Mouse (Mus musculus) telencephalon, adult 2 months (tissue): Measurements from ENCODE around the gene Tspo.

Experiments used
- DNase-seq: peaks from one replicate; pipeline ENCODE4 v3.0.0-alpha.2; 2011; ENCODE audit warnings: low read depth, low spot score

Gene Tspo

DNA sequence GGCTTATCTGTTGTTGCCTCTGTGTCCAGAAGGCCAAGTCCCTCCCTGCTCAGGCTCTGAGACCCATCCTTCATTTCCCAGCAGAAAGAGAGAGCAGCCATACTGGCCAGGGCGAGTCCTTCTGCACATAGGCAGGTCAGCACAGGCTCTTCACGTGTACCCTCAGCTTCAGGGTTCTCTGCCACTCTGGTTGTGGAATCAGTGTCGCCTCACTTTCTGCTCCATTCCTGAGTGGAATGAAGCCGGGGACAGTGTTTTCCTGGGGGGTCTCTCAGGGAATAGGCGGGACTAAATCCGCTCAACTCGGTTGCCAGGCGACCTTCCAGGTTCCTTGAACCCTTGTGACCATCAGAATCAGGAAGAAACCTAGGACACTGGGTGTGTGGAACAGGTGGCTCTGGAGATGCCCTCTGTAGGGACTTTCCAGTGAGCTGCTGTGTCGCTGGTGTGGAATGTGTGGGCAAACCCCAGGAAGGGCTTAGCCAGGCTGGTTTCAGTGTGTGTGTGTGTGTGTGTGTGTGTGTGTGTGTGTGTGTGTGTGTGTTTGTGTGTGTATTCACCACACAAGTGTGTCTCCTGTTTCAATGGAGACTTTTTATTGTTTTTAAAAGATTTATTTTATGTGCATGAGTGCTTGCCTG is 21.6 kb upstream of the Tspo start:
- no peak for DNase-seq

DNA sequence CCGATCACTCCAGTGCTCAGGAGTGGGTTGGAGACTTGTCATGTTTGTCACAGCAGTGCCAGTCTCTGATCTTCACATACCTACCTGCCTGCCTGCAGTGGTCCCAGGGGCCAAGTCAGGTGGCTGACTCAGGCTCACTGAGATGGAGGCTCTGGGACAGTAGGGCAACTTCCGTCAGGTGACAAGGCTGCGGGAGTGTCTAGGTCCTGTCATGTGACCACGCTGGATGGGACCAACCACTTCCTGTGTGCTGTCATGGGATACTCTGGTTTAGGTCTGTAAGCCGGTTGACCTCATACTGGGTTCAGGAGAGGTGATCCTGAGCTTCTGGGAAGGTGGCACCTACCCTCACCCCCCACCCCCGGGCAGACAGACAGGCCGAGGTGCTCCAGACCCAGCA is 17.4 kb upstream of the Tspo start:
- DNase-seq, result no peak

DNA sequence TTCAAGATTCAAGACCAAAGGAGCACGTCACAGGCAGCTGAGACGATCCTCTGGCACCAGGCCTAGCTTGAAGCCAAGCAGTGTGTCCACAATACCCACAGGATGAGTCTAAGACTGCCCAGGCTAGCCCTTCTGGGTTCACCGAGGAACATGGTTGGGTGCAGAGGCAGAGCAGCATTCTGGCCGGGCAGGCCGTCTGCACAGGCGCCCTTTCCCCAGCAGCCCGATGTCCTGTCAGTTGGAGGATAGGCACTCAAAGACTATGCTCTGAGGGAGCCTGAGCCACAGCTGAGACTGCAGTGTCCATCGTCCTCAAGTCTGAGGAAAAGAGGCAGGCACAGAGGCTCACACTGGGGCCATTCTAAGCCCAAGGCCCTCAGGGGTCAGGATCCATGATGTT is 16.2 kb upstream of the Tspo start:
- no peak for DNase-seq

DNA sequence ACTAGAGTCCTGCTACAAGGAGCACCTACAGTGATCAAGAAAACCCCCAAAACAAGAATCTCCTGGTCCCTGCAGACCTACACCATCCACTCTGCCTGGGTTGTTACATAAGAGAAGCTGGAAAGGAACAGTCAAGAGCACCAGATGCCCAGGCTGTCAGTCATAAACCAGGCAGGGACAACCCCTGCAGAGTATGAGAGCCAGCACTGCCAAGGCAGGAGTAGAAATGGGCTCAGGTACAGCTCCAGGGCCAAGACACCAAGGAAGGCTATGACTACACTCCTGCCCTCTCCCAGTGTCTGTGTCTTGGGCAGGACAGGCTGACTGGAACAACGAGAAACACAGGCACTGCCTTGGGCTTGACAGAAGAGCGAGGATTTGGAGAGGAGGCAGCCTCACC is 13.3 kb upstream of the Tspo start:
- no peak for DNase-seq

DNA sequence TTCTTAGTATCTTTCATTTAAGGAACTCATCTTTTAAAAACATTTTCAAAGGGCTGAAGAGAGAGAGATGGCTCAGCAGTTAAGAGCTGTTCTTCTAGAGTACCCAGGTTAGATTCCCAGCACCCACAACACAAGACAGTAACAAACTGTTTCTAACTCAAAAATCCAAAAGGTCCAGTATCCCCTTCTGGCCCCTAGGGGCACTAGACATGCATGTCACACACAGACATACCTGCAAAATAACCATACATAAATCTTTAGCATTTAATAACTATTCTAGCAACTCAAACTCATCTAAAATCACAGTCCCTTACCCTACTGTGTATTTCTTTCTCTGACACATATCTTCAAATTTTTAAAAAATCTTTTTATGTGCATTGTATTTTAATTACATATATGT is 9.6 kb upstream of the Tspo start:
- no peak for DNase-seq

DNA sequence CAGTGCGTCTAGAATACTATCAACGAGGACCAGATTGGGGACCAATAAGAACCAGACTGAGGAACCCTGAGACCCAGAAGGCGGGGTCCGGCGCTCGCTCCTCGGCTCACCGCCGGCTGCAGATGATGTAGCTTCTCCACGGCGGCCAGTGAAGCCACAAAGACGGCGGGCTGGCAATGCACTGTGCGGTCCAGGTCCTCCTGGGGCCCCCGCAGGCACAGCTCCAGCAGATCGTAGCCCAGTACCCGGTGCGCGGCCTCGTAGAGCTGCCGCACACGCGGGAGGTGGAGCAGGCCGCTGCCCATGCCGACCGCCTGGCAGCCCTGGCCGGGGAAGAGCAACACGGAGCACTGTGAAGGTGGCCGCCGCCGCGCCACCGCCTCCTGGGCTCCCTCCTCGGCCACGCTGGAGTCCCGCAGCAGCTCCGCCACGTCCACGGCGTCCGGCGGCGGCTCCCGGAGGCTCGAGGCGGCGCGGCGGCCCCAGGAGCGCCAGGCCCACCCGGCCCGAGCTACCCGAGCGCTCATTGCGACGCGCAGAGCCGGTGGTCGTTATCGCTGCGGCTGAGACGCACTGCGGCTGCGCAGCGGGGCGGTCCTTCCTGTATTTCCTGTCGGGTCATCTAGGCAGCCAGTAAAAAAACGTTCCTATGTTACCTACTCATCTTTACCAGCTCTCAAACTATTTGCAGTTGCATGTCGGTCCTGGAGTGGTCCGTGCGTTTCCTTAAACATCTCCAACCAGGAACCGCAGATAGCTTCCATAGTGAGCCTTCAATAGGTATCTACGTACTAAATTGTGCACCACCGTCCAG is 8.0 kb upstream of the Tspo start:
- DNase-seq, result peak; percentile 73

DNA sequence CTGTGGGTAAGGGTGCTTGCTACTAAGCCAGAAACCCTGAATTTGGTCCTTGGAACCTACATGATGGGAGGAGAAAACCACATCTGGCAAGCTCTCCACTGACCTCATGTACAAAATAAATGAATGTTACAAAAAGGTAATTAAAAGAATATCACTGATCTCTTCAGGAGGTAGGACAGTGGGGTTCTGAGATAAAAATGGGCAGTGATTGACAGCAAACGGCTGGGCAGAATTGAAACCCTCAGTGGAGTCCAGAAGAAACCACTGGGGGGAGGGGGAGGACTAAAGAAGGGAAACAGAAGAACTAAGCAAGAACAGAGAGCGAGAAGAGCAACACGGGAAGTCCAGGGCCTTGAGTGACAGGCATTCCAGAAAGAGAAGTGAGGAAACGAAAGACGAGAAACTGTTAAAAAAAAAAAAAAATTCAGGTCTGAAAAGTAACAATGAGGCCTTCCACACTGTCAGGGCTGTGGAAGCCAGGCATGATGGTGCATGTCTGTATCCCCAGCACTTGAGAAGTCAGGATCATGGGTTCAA is 2.4 kb upstream of the Tspo start:
- no peak for DNase-seq

DNA sequence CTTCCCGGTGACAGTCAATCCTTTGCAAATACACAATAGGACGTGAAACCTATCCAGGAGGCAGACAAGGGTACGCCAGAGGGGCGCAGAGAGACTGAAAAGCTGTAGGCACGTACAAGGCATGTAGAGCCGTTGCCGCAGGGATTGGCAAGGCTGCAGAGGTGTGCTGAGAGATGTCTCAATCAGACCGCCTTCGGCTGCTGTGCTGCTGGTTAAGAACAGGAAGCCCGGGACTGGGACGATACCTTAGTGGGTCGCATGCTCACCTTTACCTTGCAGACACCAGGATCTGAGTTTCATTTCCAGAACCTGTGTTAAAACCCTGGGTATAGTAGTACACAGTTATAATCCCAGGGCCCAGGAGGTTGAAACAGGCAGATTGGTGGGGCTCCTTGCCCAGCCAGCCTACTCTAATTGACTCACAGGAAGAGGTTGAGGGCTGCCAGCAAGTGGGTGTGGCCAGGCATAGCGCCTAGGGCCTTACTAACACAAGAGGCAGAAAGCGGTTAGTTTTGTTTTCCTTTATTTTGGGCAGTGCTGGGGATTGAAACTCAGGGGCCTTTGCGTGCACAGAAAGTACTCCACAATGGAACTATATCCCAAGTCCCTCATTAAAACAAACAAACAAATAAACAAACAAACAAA is 644 bp upstream of the Tspo start:
- DNase-seq, result peak; percentile 27

DNA sequence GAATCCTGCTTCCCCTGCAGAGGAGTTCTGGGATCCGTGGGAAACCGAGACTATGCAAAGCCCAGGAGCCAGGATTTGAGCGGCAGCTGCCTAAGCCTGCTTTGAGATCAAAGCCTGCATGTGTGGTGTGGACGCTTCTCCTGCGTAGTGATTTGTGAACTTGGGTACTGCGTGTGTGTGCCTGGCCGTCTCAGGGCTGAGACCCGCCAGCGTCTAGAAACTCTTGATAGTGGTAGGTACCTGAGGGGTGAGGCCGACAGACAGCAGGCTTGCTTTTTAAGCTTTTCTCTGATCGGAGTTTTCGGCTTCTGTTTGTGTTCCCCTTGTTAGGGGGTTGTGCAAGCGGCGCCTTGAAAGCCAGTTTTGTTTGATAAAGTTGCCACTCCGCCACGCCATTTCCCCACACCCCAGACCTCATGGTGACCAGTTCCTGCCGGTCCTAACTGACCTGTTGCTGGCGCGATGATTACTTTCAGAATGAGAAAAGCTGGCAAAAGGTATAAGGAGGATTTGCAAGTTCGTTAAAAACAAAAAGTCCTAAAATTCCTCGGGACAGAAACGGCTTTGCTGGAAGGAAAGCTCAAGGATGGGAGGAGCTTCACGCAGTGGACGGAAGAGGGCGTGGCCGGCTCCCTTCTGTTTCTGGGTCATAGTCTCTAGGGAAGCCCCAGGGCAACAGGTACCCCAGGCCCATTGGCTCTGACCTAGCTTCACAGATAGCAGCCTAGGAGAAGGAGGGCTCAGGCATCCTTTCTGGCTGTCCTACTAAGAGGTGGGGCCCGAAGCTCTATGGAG is 662 bp downstream of the Tspo start:
- DNase-seq, result no peak

DNA sequence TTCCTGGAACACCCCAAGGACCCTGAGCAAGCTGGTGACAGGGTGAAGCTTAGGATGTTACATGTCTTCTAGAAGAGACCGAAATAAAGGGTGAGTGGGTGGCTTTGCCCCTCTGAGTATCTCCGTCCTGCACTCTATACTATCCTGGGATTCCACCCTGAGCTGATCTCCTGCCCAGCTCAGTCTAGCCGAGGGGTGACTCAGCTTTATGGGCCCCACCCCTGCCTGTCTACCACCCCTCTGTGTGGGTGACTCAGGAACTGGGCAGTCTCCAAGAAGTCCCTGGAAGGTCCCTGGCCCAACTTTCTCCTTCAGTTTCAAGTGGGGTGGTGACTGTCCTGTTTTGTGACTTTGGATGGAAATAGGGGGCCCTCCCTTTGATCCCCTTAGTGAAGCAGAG is 2.0 kb downstream of the Tspo start:
- DNase-seq, result no peak

DNA sequence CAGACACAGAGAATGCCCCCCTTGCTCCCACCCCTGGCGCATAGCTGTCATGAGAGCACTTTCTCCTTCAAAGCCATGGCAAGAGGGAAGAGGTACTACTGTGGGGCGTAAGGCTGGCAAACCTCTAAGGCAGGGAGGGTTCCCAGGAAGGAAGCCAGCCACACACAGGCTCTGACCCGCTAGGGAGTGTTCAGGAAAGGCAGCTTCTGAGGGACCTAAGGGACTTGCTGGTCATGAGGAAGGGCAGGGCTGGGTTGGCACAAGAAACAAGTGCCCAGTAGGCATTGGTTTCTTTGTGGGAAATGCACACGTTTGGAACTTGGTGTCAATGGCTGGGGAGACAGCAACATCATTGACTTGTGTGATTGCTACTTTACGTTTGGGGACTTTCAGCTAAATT is 2.6 kb downstream of the Tspo start:
- DNase-seq, result no peak

DNA sequence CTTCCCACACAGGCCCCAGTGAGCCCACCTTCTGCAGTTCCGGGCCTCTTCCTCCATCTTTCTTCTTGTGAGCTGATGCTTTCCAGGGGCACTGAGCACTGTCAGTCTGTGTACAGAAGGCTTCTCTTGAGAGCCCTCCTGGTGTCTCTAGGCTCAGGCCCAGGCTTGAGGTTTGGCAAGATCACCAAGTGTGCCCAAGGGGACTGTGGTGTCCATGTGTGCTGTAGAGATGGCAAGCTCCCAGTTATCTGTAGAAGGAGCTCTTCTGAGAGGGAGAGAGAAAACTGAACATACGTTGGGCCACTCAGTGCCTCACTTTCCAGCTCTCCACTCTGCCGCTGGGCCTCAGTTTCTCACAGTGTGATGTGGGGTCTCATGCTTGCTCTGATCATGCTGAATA is 4.3 kb downstream of the Tspo start:
- no peak for DNase-seq

DNA sequence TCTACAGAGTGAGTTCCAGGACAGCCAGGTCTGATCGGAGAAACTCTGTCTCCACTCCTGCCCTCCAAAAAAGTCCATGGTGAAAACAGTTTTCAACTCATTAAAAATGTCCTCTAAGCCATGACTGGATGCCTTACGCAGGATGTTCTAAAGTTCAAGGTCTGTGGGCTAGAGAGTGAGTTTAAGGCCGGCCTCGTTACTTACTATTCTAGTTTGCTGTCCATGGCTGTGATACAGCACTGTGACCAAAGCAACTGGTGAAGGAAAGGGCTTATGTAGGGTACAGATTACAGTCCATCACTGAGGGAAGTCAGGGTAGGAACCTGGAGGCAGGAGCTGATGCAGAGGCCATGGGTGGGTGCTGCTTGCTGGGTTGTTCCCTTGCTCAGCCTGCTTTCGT is 5.2 kb downstream of the Tspo start:
- DNase-seq, result no peak

DNA sequence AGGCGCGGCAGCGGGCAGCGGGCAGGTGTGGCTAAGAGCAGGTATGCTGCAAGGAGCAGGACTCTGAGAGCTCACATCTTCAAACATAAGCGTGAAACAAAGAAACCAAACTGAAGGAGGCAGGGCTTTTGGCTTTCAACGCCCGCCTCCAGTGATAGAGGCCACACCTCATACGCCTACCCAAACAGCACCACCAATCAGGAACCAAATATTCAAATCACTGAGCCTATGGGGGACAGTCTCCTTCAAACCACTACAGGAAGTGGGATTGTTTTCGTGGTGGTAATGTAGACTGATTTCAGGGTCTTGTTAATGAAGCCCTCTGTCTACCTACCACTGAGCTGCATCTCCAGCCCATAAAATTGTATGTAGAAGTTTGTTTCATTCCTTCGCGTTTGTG is 6.3 kb downstream of the Tspo start:
- DNase-seq, result no peak

DNA sequence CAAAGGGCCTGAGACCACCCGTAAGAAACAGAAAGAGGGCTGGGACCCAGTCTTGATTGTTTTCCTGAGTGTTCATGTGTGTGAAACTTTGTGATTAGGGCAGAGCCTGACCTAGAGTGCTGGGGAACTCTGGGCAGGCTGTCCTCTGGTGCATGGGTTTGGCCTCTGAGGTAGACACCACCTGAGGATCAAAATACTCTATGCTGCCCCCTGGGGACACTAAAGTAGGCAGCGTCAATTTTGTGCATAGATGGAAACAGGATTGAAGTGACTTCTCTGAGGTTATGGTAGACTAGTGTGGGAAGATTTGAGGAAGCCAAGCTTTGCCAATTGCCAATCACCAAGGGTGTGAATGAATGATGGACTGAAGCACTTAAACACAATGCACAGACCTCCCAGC is 7.2 kb downstream of the Tspo start:
- DNase-seq, result no peak

DNA sequence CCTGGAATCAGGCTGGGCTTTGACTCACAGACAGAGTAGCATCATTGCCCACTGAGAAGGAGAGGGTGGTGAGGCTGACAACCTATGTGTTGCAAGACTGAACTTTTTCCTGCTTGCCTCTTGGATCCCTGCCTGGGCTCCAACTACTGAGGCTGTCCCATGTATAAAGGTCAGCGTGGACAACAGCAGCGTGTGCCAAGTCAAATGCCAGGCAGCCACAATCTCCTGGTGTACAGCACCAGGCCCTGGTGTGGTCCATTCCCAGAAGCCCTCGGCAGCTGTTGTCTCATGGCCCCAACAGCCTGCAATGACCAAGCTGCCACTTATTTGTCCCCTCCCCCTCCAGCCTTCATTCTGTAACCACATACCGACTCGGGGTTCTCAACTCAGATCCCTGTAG is 8.2 kb downstream of the Tspo start:
- no peak for DNase-seq

DNA sequence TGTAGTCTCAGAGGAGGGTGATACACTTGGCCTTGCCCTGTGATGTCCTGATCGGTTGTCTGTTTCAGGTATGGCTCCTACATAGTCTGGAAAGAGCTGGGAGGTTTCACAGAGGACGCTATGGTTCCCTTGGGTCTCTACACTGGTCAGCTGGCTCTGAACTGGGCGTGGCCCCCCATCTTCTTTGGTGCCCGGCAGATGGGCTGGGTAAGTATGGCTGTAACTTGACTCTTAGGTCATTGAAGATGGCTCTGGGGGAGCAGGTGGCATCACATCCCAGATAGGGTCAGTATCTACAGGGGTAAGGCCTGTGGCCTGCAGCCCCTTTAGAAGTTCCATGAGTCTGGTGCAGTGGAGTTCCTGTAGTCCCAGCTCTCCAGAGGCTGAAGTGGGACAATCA is 8.7 kb downstream of the Tspo start:
- DNase-seq, result no peak

DNA sequence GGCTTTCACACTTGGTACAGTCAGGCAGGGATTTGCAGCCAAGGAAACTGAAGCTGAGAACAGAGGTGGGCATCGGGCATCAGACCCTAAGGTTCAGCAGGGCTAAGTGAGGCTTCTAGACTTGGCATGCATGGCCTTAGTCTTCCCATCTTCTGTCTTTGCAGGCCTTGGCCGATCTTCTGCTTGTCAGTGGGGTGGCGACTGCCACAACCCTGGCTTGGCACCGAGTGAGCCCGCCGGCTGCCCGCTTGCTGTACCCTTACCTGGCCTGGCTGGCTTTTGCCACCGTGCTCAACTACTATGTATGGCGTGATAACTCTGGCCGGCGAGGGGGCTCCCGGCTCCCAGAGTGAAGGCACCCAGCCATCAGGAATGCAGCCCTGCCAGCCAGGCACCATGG is 10.2 kb downstream of the Tspo start:
- no peak for DNase-seq

DNA sequence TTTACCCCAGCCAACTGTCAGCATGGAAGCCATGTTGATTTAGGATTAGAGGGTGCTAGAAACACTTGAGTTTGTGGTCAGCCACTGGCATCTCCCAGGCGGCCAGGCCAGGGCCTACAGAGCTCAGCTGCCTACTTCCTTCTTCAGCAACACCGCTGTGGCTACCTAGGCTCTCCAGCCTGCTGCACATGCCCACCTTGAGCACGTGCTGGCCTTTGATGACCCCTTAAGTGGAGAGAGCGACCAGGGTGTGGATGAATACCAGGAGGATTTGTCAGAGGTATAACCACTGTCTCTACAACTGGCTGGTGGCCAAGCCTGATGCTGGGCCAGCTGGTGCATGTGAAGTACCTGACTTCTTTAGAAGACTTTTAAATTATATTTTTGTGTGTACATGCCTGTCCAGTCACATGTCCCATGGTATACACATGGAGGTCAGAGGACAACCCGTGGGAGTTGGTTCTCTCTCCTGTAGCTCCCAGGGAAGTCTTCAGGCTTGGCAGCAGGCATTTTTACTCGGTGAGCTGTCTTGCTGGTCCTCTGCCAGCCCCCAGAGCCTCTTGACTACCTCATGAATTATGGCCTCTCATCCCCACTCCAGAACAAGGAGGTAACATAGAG is 11.4 kb downstream of the Tspo start:
- no peak for DNase-seq

DNA sequence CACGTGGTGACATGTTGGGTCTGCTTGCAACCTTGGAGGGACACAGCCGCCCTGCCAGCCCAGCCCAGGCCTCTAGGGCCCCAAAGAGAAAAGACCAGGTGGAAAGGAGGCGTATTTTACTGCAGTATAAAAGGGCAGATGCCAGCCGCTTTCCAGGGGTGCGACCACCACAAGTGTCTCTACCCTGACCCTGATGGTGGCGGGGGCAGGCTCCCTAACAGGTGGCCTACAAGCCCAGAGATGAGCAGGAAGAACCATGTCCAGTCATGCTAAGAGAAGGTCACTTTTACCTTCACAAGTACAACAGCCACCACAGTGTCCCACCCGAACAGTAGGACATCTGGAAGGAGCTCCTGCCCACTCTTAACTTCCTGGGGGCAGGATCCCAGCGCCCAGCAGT is 12.2 kb downstream of the Tspo start:
- no peak for DNase-seq

DNA sequence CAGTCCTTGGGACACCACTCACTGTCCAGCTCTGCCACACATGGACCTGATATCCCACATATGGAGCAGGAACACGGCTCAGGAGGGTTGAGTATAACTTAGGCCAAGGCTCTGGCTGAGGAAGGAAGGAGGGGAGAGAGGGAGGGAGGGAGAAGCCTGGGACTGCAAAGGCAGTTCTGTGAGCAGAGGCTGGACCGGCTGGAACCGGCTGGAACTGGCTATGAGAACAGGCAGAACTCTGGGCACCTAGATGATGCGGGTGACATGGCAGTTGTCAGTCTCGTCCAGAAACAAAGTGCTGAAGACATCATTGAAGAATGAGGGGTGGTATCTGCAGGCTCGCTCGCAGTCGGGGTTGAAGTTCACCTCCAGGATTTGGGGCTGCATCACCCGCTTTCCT is 13.3 kb downstream of the Tspo start:
- DNase-seq, result no peak

DNA sequence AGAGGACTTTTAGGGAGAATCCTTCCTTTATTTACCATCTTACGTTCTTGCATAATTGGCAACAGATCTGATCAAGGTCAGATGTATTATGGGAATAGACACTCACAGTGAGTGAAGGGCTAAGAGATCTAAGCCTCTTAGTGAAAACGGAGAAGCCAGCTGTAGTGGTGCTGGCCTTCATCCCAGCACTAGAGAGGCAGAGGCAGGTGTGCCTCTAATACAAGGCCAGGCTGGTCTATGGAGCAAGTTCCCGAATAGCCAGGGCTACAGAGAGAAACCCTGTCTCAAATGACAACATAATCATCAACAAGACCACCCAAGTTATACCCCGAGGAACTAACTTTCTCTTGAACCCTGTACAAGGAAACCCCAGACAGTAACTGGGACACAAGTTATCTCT is 19.5 kb downstream of the Tspo start:
- no peak for DNase-seq
